Mouse (Mus musculus) megakaryocyte, embryonic 14.5 days (primary cell): Measurements from ENCODE around the gene Enah.

Experiments used
- FLI1 ChIP-seq: IDR thresholded peaks from 2 replicates; pipeline ENCODE4 v1.6.1; 2012; ENCODE audit warnings: low read length, inconsistent platforms, mixed read lengths
- GATA1 ChIP-seq: IDR thresholded peaks from 3 replicates; pipeline ENCODE4 v1.6.1; 2012; ENCODE audit warnings: mixed read lengths, low read length, inconsistent platforms, borderline replicate concordance

GRCm38 (mm10) chr1:181965277-181965676, 54.5 kb downstream of the Enah start:
- TF ChIP-seq GATA1 (no peak), FLI1 (no peak)
